Mouse (Mus musculus) heart, embryonic 11.5 days (tissue): ENCODE results near the gene Nxph3. TPM values are rescaled to one million over a fixed set of nuclear protein-coding genes. Genes with fewer than 3 reads are reported as not detected.

Source experiments
- ATAC-seq: fragments of 200-750 bp; cut with Nextera tagmentation; replicated peaks from 2 replicates; pipeline ENCODE4 v1.8.0; 2017; ENCODE audit warnings: moderate library complexity; ENCODE audit not compliant: insufficient number of reproducible peaks, low FRiP score, low TSS enrichment
- H3K27ac ChIP-seq: fragments of 300-500 bp; sonication (generic); 2 replicates; pipeline ENCODE4 v1.5.1; 2014; ENCODE audit warnings: mild to moderate bottlenecking, low read depth, low read length
- H3K27me3 ChIP-seq: fragments of 300-500 bp; sonication (generic); 2 replicates; pipeline ENCODE4 v1.6.1; 2014; ENCODE audit warnings: mild to moderate bottlenecking, low read length, mixed read lengths; ENCODE audit not compliant: control insufficient read depth, insufficient read depth
- H3K36me3 ChIP-seq: fragments of 300-500 bp; sonication (generic); 2 replicates; pipeline ENCODE4 v1.6.1; 2014; ENCODE audit warnings: mild to moderate bottlenecking, low read length, moderate library complexity, mixed read lengths; ENCODE audit not compliant: control insufficient read depth, insufficient read depth
- H3K4me1 ChIP-seq: fragments of 300-500 bp; sonication (generic); 2 replicates; pipeline ENCODE4 v1.6.1; 2014; ENCODE audit warnings: low read length; ENCODE audit not compliant: control insufficient read depth, insufficient read depth
- H3K4me2 ChIP-seq: fragments of 300-500 bp; sonication (generic); 2 replicates; pipeline ENCODE4 v1.6.1; 2014; ENCODE audit warnings: mild to moderate bottlenecking, moderate library complexity
- H3K4me3 ChIP-seq: fragments of 300-500 bp; sonication (generic); 2 replicates; pipeline ENCODE4 v1.5.1; 2014; ENCODE audit warnings: low read depth, low read length
- H3K9ac ChIP-seq: fragments of 300-500 bp; sonication (generic); 2 replicates; pipeline ENCODE4 v1.6.1; 2014; ENCODE audit warnings: mild to moderate bottlenecking, low read depth, low read length, moderate library complexity
- H3K9me3 ChIP-seq: fragments of 300-500 bp; sonication (generic); replicated peaks from 2 replicates; pipeline ENCODE4 v1.6.1; 2016; ENCODE audit warnings: low read length; ENCODE audit not compliant: control insufficient read depth
- WGBS: fragments of 180-500 bp; shearing (Covaris S2); extraction: QIAGEN DNeasy Blood & Tissue Kit; methylation state at CpG from one replicate; pipeline ENCODE4 v1.1.7; 2014; ENCODE audit not compliant: insufficient replicate concordance; 5-methylcytosine and 5-hydroxymethylcytosine counted together
- polyA plus RNA-seq: library from polyadenylated mRNA; unstranded; fragments of >200 nt; fragmentation: Nextera tagmentation; extraction: Ambion mirVana; gene quantifications from 2 replicates; pipeline ENCODE4 v1.2.1, GENCODE M21; 2014

Gene Nxph3
- polyA plus RNA-seq, 1 experiment from 2014 or later: 0.39 TPM

- H3K4me3 ChIP-seq: peak overlapping the region; percentile 59
- H3K4me2 ChIP-seq: peak overlapping the region; percentile 94
- H3K27me3 ChIP-seq: peaks cover 72% of the 10 kb centered on the region
- H3K4me1 ChIP-seq: 0 out of 2 replicates have a peak, but pooled peaks cover 7% of the 10 kb centered on the region
- no peaks in the 10 kb centered on the region for H3K9me3 ChIP-seq
- H3K27ac ChIP-seq: no peak overlapping the region
- ATAC-seq: 0 out of 2 replicates have a peak, but pooled peaks have one; percentile 15
- WGBS: 2% methylated on average over 64 of the region's 66 CpGs
- H3K9ac ChIP-seq: peak overlapping the region; percentile 55
- no peaks in the 10 kb centered on the region for H3K36me3 ChIP-seq
Measured at GRCm38 (mm10) chr11:95513461-95514297, 691 bp downstream of the Nxph3 start.

DNA sequence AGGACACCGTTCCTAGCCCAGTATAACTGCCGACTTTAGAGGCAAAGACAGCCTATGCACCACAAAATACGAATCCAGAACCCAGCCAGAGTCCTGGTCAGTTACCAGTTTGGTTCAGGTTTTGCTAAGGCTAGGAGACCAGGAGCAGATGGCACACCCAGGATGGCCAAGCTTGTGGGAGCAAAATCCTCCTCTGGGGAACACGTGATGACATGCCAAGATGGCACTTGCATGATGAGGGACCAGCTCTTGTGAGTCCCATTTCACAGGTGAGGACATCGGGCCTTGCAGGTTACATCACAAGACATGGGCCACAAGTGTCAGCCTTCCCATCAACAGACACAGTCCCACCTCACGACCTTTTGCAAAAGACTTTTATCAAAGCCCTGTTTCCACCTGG is 2.0 kb downstream of the Nxph3 start:
- Histone ChIP-seq H3K27ac (no peak overlapping the region), H3K9me3 (no peaks in the 10 kb centered on the region), H3K4me2 (no peak overlapping the region), H3K4me3 (no peak overlapping the region), H3K9ac (no peak overlapping the region), H3K27me3 (peaks cover 75% of the 10 kb centered on the region), H3K36me3 (no peaks in the 10 kb centered on the region), H3K4me1 (0 out of 2 replicates have a peak, but pooled peaks cover 7% of the 10 kb centered on the region)
- 73% methylated on average over 6 of the region's 6 CpGs for WGBS
- ATAC-seq: no peak

- ATAC-seq: no peak
- Histone ChIP-seq H3K9me3 (no peaks in the 10 kb centered on the region), H3K27ac (no peak overlapping the region), H3K4me1 (0 out of 2 replicates have a peak, but pooled peaks cover 6% of the 10 kb centered on the region), H3K27me3 (peaks cover 72% of the 10 kb centered on the region), H3K9ac (no peak overlapping the region), H3K4me2 (no peak overlapping the region), H3K4me3 (no peak overlapping the region), H3K36me3 (no peaks in the 10 kb centered on the region)
- WGBS: 59% methylated on average over 1 of the region's 1 CpGs
Measured at GRCm38 (mm10) chr11:95511919-95512318, 2.5 kb downstream of the Nxph3 start.

DNA sequence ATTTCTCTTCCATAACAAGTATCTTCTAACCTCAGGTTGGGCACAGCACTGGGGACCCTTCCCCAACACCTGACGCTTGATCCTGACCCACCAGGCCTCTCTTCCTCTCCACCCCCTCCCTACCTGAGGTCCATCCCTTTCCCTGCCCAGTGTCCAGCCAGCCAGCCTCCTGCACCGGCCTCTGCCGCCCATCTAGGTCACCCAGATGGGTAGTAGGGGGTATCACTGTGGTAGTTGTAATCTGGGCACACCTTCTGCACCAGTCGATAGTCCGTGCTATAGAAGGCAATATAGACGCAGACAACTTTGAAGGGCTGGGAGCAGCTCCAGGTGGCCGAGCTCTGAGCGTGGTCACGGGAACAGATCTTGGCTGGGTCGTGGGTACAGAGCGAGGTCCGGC is 3.7 kb downstream of the Nxph3 start:
- WGBS: 78% methylated on average over 12 of the region's 12 CpGs
- peaks cover 63% of the 10 kb centered on the region for H3K27me3 ChIP-seq
- H3K4me1 ChIP-seq: 0 out of 2 replicates have a peak, but pooled peaks cover 3% of the 10 kb centered on the region
- no peak overlapping the region for H3K4me3 ChIP-seq
- no peaks in the 10 kb centered on the region for H3K9me3 ChIP-seq
- no peak for ATAC-seq
- no peaks in the 10 kb centered on the region for H3K36me3 ChIP-seq
- H3K4me2 ChIP-seq: no peak overlapping the region
- no peak overlapping the region for H3K27ac ChIP-seq
- no peak overlapping the region for H3K9ac ChIP-seq

- Histone ChIP-seq H3K9ac (no peak overlapping the region), H3K36me3 (no peaks in the 10 kb centered on the region), H3K27ac (no peak overlapping the region), H3K4me1 (0 out of 2 replicates have a peak, but pooled peaks cover 3% of the 10 kb centered on the region), H3K9me3 (no peaks in the 10 kb centered on the region), H3K4me3 (no peak overlapping the region), H3K27me3 (peaks cover 49% of the 10 kb centered on the region), H3K4me2 (no peak overlapping the region)
- WGBS: 67% methylated on average over 6 of the region's 6 CpGs
- no peak for ATAC-seq
Measured at GRCm38 (mm10) chr11:95509126-95509717, 5.1 kb downstream of the Nxph3 start.

- Histone ChIP-seq H3K4me1 (peaks cover 5% of the 10 kb centered on the region; the same call in 1 of the 2 replicates), H3K9ac (no peak overlapping the region), H3K4me3 (no peak overlapping the region), H3K9me3 (no peaks in the 10 kb centered on the region), H3K4me2 (no peak overlapping the region), H3K27me3 (peaks cover 41% of the 10 kb centered on the region), H3K36me3 (no peaks in the 10 kb centered on the region), H3K27ac (no peak overlapping the region)
- no peak for ATAC-seq
- whole genome bisulfite sequencing: 61% methylated on average over 13 of the region's 13 CpGs
Measured at GRCm38 (mm10) chr11:95508211-95508926, 6.0 kb downstream of the Nxph3 start.

DNA sequence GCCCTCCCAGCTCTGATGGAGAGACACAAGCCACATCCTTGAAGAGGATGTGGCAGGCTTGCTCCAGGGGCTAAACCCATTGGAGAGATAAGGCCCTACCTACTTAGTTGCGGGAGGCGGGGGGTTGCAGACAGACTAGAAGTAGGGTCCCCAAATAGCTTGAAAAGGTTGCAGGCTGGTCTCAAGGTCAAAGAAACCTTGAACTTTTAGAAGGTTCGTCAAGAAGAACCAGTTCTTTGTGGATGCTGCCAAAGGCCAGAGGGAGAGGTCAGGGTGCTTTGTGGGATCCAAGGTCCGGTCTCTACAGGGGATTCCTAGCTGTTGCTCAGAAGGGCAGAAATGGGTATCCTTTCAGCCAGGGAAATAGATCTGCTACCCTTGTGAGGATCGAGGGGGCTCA is 6.6 kb downstream of the Nxph3 start:
- no peak overlapping the region for H3K27ac ChIP-seq
- H3K4me2 ChIP-seq: no peak overlapping the region
- peaks cover 5% of the 10 kb centered on the region; the same call in 1 of the 2 replicates for H3K4me1 ChIP-seq
- no peak overlapping the region for H3K4me3 ChIP-seq
- ATAC-seq: no peak
- H3K9me3 ChIP-seq: no peaks in the 10 kb centered on the region
- no peak overlapping the region for H3K9ac ChIP-seq
- H3K27me3 ChIP-seq: peaks cover 35% of the 10 kb centered on the region
- no peaks in the 10 kb centered on the region for H3K36me3 ChIP-seq
- 64% methylated on average over 5 of the region's 5 CpGs for WGBS

GRCm38 (mm10) chr11:95507041-95507716 is 7.2 kb downstream of the Nxph3 start:
- H3K9ac ChIP-seq: no peak overlapping the region
- H3K36me3 ChIP-seq: no peaks in the 10 kb centered on the region
- H3K4me1 ChIP-seq: peaks cover 5% of the 10 kb centered on the region; the same call in 1 of the 2 replicates
- H3K4me3 ChIP-seq: no peak overlapping the region
- peaks cover 29% of the 10 kb centered on the region for H3K27me3 ChIP-seq
- no peak overlapping the region for H3K27ac ChIP-seq
- no peaks in the 10 kb centered on the region for H3K9me3 ChIP-seq
- no peak for ATAC-seq
- 40% methylated on average over 12 of the region's 12 CpGs for WGBS
- H3K4me2 ChIP-seq: no peak overlapping the region
